Mouse (Mus musculus): ENCODE measurements around the gene Eif2s1. TPM values are rescaled to one million over a fixed set of nuclear protein-coding genes. Genes with fewer than 3 reads are reported as not detected.

Eif2s1 gene
- polyA plus RNA-seq (2014; fragmentation: Nextera tagmentation; extraction: Ambion mirVana) = 261 and 280 TPM in 2 replicates

GRCm38 (mm10) chr12:78861496-78862253 lies at the start of gene Eif2s1, which contains the start of gene Atp6v1d:
TSS of gene Eif2s1 (plus strand) at chr12:78861819.
TSS of gene Atp6v1d (minus strand) at chr12:78861638.
- Histone ChIP-seq H3K4me1 (ENCODE audit: control insufficient read depth, insufficient read depth, low read length) (peaks cover 14% of the 10 kb centered on the region), H3K4me2 (ENCODE audit: low read depth) (peak within 1 kb of the TSS; percentile 75), H3K27ac (ENCODE audit: low read depth, low read length) (peak within 1 kb of the TSS; percentile 72), H3K9ac (ENCODE audit: low read length) (peak within 1 kb of the TSS; percentile 85), H3K36me3 (ENCODE audit: control insufficient read depth, insufficient read depth, low read length) (no peaks in the 10 kb centered on the region), H3K27me3 (ENCODE audit: control insufficient read depth, insufficient read depth, low read length) (no peaks in the 10 kb centered on the region), H3K9me3 (ENCODE audit: control insufficient read depth, low read length) (no peaks in the 10 kb centered on the region), H3K4me3 (ENCODE audit: low read depth, low read length) (peak within 1 kb of the TSS; percentile 73)
- DNase-seq (ENCODE audit: low spot score) (peak; percentile 98), ATAC-seq (ENCODE audit: insufficient read depth, low FRiP score, low TSS enrichment) (peak; percentile 100)
- under 1% methylated on average over 55 of the region's 55 CpGs for WGBS

- Histone ChIP-seq H3K4me3 (ENCODE audit: low read depth, low read length) (no peak overlapping the region), H3K27me3 (ENCODE audit: control insufficient read depth, insufficient read depth, low read length) (no peaks in the 10 kb centered on the region), H3K9ac (ENCODE audit: low read length) (no peak overlapping the region), H3K27ac (ENCODE audit: low read depth, low read length) (no peak overlapping the region), H3K4me2 (ENCODE audit: low read depth) (no peak overlapping the region), H3K4me1 (ENCODE audit: control insufficient read depth, insufficient read depth, low read length) (no peaks in the 10 kb centered on the region), H3K9me3 (ENCODE audit: control insufficient read depth, low read length) (no peaks in the 10 kb centered on the region), H3K36me3 (ENCODE audit: control insufficient read depth, insufficient read depth, low read length) (no peaks in the 10 kb centered on the region)
- DNase-seq (ENCODE audit: low spot score) = no peak
- ATAC-seq (ENCODE audit: insufficient read depth, low FRiP score, low TSS enrichment) = no peak
Measured at GRCm38 (mm10) chr12:78814437-78814836, 47.2 kb upstream of the Eif2s1 start.

DNA sequence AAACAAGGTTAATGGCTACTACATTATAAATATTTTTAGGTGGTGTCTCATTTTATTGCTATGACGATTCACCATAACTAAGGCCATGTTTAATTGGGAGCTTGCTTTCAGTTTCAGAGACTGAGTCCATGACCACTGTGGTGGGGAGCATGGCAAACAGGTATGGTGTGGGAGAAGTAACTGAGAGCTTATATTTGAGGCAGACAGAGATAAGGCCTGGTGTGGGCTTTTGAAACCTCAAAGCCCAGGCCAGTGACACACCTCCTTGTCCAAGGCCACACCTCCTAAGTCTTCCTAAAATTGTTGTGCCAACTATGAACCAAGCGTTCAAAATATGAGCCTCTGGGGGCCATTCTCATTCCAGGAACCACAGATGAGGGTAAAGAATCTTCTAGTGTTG lies 27.1 kb upstream of the Eif2s1 start:
- WGBS = 90% methylated on average over 2 of the region's 2 CpGs
- Histone ChIP-seq H3K27me3 (ENCODE audit: control insufficient read depth, insufficient read depth, low read length) (no peaks in the 10 kb centered on the region), H3K36me3 (ENCODE audit: control insufficient read depth, insufficient read depth, low read length) (peaks cover 2% of the 10 kb centered on the region; the same call in 1 of the 2 replicates), H3K4me3 (ENCODE audit: low read depth, low read length) (no peak overlapping the region), H3K4me1 (ENCODE audit: control insufficient read depth, insufficient read depth, low read length) (no peaks in the 10 kb centered on the region), H3K4me2 (ENCODE audit: low read depth) (no peak overlapping the region), H3K9ac (ENCODE audit: low read length) (no peak overlapping the region), H3K27ac (ENCODE audit: low read depth, low read length) (no peak overlapping the region), H3K9me3 (ENCODE audit: control insufficient read depth, low read length) (no peaks in the 10 kb centered on the region)
- no peak for ATAC-seq (ENCODE audit: insufficient read depth, low FRiP score, low TSS enrichment)
- no peak for DNase-seq (ENCODE audit: low spot score)

- no peak overlapping the region for H3K4me2 ChIP-seq (ENCODE audit: low read depth)
Measured at GRCm38 (mm10) chr12:78839906-78840305, 21.7 kb upstream of the Eif2s1 start.

DNA sequence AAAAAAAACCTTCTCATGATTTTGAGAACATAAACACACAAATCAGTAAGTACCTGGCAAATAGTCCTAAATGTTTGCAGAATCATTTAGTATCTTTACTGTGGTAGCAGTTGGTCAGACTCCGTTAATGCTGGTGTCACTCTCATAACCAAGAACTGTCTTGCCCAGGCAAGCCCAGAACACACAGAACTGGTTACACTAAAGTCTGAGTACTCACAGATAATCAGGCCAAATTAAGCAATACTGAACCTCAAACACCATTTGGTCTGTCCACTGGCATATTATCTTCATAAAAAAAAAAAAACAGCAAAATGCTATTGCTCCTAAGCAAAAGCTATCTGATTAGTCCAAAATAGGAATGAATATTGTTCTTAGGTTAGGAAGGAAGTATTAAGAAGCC lies 19.2 kb upstream of the Eif2s1 start:
- no peak overlapping the region for H3K4me2 ChIP-seq (ENCODE audit: low read depth)
- H3K4me1 ChIP-seq (ENCODE audit: control insufficient read depth, insufficient read depth, low read length) = no peaks in the 10 kb centered on the region
- ATAC-seq (ENCODE audit: insufficient read depth, low FRiP score, low TSS enrichment) = no peak
- no peak for DNase-seq (ENCODE audit: low spot score)
- H3K9ac ChIP-seq (ENCODE audit: low read length) = no peak overlapping the region
- no peak overlapping the region for H3K4me3 ChIP-seq (ENCODE audit: low read depth, low read length)
- H3K27me3 ChIP-seq (ENCODE audit: control insufficient read depth, insufficient read depth, low read length) = no peaks in the 10 kb centered on the region
- peaks cover under 1% of the 10 kb centered on the region for H3K36me3 ChIP-seq (ENCODE audit: control insufficient read depth, insufficient read depth, low read length)
- no peaks in the 10 kb centered on the region for H3K9me3 ChIP-seq (ENCODE audit: control insufficient read depth, low read length)
- H3K27ac ChIP-seq (ENCODE audit: low read depth, low read length) = no peak overlapping the region
- WGBS = 92% methylated on average over 1 of the region's 1 CpGs

More at GRCm38 (mm10) chr12:78839906-78840305, 21.7 kb upstream of the Eif2s1 start:
- 91% methylated on average over 4 of the region's 4 CpGs for WGBS
- no peak for ATAC-seq (ENCODE audit: insufficient read depth, low FRiP score, low TSS enrichment)
- H3K4me3 ChIP-seq (ENCODE audit: low read depth, low read length) = no peak overlapping the region
- no peak for DNase-seq (ENCODE audit: low spot score)
- no peaks in the 10 kb centered on the region for H3K4me1 ChIP-seq (ENCODE audit: control insufficient read depth, insufficient read depth, low read length)
- no peak overlapping the region for H3K9ac ChIP-seq (ENCODE audit: low read length)
- H3K36me3 ChIP-seq (ENCODE audit: control insufficient read depth, insufficient read depth, low read length) = no peaks in the 10 kb centered on the region; the same call in 1 of the 2 replicates
- H3K9me3 ChIP-seq (ENCODE audit: control insufficient read depth, low read length) = no peaks in the 10 kb centered on the region
- no peaks in the 10 kb centered on the region for H3K27me3 ChIP-seq (ENCODE audit: control insufficient read depth, insufficient read depth, low read length)
- H3K27ac ChIP-seq (ENCODE audit: low read depth, low read length) = no peak overlapping the region

DNA sequence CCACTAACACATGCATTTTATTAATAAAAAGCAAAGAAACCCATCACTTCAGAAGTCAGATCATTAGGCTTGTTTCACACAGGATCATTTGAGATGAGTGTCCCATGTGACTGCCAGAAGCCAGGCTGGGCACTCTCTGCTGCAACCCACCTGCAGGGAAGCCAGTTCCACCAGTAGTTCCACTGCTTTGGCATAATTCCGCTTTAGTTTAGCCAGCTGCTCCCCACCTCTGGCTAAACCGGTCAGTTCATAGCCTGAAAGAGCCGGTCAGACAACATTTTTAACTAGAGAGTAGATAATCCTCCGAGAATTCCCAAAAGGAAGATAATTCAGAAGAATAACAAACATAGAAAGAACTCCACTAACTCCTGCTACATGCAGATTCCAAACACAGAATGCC lies 13.4 kb upstream of the Eif2s1 start:
- H3K4me3 ChIP-seq (ENCODE audit: low read depth, low read length) = no peak overlapping the region
- peaks cover 4% of the 10 kb centered on the region for H3K36me3 ChIP-seq (ENCODE audit: control insufficient read depth, insufficient read depth, low read length)
- no peaks in the 10 kb centered on the region for H3K9me3 ChIP-seq (ENCODE audit: control insufficient read depth, low read length)
- 93% methylated on average over 4 of the region's 4 CpGs for WGBS
- DNase-seq (ENCODE audit: low spot score) (no peak), ATAC-seq (ENCODE audit: insufficient read depth, low FRiP score, low TSS enrichment) (no peak)
- H3K4me2 ChIP-seq (ENCODE audit: low read depth) = no peak overlapping the region
- no peaks in the 10 kb centered on the region for H3K4me1 ChIP-seq (ENCODE audit: control insufficient read depth, insufficient read depth, low read length)
- no peaks in the 10 kb centered on the region for H3K27me3 ChIP-seq (ENCODE audit: control insufficient read depth, insufficient read depth, low read length)
- H3K27ac ChIP-seq (ENCODE audit: low read depth, low read length) = no peak overlapping the region
- H3K9ac ChIP-seq (ENCODE audit: low read length) = no peak overlapping the region

DNA sequence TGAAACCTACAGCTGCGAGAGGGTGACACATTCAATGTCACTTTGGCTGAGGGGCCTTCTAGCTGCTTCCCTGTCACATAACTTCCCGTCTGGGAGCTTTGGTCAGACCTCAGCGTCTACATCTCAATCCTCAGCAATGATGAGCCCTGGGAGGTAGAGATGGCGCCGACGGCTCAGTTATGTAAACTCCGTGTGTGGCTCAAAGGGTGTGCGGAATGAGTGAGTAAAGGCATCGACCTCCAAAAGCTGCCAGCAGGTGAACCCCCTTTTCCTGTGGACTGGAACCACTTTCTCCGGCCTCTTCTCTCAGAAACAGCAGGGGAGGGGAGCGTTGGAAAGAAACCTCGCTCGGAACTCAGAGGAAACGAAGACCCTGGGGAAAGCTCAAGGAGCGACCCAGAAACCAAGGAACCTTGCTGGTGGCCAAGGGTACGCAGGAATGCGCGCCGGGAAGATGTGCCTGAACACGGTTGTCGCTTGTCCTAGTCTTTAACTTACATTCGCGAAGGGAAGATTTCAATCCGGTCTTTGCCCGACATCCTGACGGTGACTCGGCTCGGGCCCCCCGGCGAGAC lies 611 bp upstream of the Eif2s1 start:
- Histone ChIP-seq H3K9me3 (ENCODE audit: control insufficient read depth, low read length) (no peaks in the 10 kb centered on the region), H3K4me1 (ENCODE audit: control insufficient read depth, insufficient read depth, low read length) (peaks cover 14% of the 10 kb centered on the region), H3K4me2 (ENCODE audit: low read depth) (peak overlapping the region; percentile 75), H3K27me3 (ENCODE audit: control insufficient read depth, insufficient read depth, low read length) (no peaks in the 10 kb centered on the region), H3K36me3 (ENCODE audit: control insufficient read depth, insufficient read depth, low read length) (no peaks in the 10 kb centered on the region), H3K27ac (ENCODE audit: low read depth, low read length) (no peak overlapping the region), H3K4me3 (ENCODE audit: low read depth, low read length) (peak overlapping the region; percentile 73), H3K9ac (ENCODE audit: low read length) (peak overlapping the region; percentile 50)
- DNase-seq (ENCODE audit: low spot score) = no peak
- peak; percentile 3; the same call in 1 of the 2 replicates for ATAC-seq (ENCODE audit: insufficient read depth, low FRiP score, low TSS enrichment)
- WGBS = 1% methylated on average over 30 of the region's 30 CpGs

DNA sequence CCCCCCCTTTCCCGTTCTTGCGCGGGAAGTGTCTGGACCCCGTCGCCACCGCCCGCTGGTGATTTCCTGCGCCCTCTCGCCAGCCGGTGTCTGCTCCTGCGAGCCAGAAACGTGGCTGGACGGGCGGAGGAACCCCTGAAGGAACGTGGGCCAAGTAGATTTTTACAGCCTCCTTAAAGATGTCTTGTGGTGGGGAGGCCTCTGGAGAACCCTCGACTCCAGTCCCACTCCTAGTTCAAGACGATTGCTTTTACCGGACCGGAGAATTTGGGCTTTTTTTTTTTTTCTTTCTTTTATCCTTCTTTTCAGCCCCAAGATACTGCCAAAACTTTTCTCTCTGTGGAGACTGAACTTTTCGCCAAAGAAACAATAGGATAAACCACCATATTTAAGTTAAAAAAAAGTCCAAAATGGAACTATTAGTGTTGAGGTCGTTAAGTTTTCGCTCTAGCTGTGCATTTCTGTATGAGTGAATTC lies 673 bp downstream of the Eif2s1 start:
- no peak for ATAC-seq (ENCODE audit: insufficient read depth, low FRiP score, low TSS enrichment)
- Histone ChIP-seq H3K27me3 (ENCODE audit: control insufficient read depth, insufficient read depth, low read length) (no peaks in the 10 kb centered on the region), H3K9ac (ENCODE audit: low read length) (peak overlapping the region; percentile 85), H3K4me2 (ENCODE audit: low read depth) (peak overlapping the region; percentile 52), H3K9me3 (ENCODE audit: control insufficient read depth, low read length) (no peaks in the 10 kb centered on the region), H3K4me3 (ENCODE audit: low read depth, low read length) (peak overlapping the region; percentile 73), H3K36me3 (ENCODE audit: control insufficient read depth, insufficient read depth, low read length) (no peaks in the 10 kb centered on the region), H3K4me1 (ENCODE audit: control insufficient read depth, insufficient read depth, low read length) (peaks cover 14% of the 10 kb centered on the region), H3K27ac (ENCODE audit: low read depth, low read length) (peak overlapping the region; percentile 72)
- no peak for DNase-seq (ENCODE audit: low spot score)
- WGBS = under 1% methylated on average over 22 of the region's 22 CpGs
